Mouse (Mus musculus): ENCODE measurements around the gene Tll1. TPM values are rescaled to one million over a fixed set of nuclear protein-coding genes. Genes with fewer than 3 reads are reported as not detected.

Gene Tll1
- polyA plus RNA-seq (2015; fragmentation: Nextera tagmentation; extraction: Ambion mirVana): 2.2 TPM in 2 replicates

DNA sequence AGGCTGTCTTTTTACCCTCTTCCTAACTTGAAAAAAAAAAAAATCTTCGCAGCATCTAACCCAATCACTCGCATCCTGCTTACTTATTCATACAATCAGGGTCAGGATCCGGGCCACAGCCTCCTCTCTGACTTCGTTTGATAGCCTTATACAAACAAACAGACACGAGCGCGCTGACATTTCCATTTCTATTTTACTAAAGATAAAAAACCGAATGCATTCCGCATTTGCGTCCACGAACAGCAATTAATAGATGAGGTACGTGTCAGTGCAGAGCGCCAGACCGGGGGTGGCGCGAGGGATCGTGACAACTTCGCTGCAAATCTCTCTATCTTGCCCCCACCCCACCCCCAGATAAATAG lies at the start of gene Tll1:
Gene Tll1 (minus strand): TSS at position 248 of the 362 bp plus-strand sequence.
- Histone ChIP-seq H3K4me3 (peak within 1 kb of the TSS; percentile 76), H3K4me1 (replicated peaks) (peaks cover 19% of the 10 kb centered on the region), H3K27ac (replicated peaks) (peak within 1 kb of the TSS; percentile 15), H3K36me3 (no peaks in the 10 kb centered on the region), H3K27me3 (peaks cover 31% of the 10 kb centered on the region), H3K9me3 (no peaks in the 10 kb centered on the region), H3K4me2 (peak within 1 kb of the TSS; percentile 98), H3K9ac (peak within 1 kb of the TSS; percentile 82)
- ATAC-seq (ENCODE audit: low read depth): peak; percentile 34
- under 1% methylated on average over 18 of the region's 18 CpGs for WGBS

DNA sequence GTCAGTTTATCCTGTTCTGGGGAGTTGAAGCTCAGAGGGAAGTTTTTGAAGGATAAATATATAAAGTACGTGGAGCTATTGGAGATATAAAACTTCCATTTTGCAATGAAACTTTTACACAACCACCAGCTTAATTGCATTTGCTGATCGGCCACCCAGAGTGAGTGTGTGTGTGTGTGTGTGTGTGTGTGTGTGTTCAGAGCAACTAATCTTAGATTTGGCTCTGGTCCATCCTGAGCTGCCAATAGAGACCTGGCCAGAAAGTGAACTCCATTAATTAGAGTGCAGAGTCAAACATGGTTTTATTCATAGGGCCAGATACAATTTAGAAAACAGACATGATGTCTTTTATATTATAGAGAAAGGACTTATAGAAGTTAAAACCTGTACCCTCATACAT lies 32.6 kb upstream of the Tll1 start:
- 85% methylated on average over 2 of the region's 2 CpGs for WGBS
- H3K4me3 ChIP-seq: no peak overlapping the region
- H3K36me3 ChIP-seq: no peaks in the 10 kb centered on the region
- H3K4me1 ChIP-seq (replicated peaks): no peaks in the 10 kb centered on the region
- no peaks in the 10 kb centered on the region for H3K9me3 ChIP-seq
- no peak overlapping the region for H3K4me2 ChIP-seq
- no peak for ATAC-seq (ENCODE audit: low read depth)
- no peak overlapping the region for H3K9ac ChIP-seq
- H3K27me3 ChIP-seq: no peaks in the 10 kb centered on the region
- no peak overlapping the region for H3K27ac ChIP-seq (replicated peaks)

DNA sequence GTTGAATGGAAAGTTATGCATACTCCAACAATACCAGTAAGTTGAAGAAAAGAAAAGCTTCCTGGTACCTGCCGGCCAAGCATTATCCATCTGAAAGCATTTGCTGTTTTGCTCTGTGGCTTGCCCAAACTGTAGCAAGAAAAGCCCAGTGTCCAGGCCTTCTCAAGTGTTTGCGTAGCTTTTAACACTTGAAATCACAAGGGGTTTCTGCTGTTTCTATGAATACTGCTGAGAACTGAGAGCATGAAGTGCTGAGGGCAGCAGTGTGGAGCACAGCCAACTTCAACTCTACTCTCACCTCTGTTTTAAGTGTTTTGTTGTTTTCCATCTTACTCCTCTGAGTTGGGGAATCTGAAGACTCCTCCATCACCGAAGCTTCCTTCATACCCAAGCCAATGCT lies 15.5 kb upstream of the Tll1 start:
- H3K4me2 ChIP-seq: no peak overlapping the region
- no peaks in the 10 kb centered on the region for H3K4me1 ChIP-seq (replicated peaks)
- no peaks in the 10 kb centered on the region for H3K27me3 ChIP-seq
- H3K27ac ChIP-seq (replicated peaks): no peak overlapping the region
- no peak for ATAC-seq (ENCODE audit: low read depth)
- H3K36me3 ChIP-seq: no peaks in the 10 kb centered on the region
- H3K9ac ChIP-seq: no peak overlapping the region
- no peak overlapping the region for H3K4me3 ChIP-seq
- H3K9me3 ChIP-seq: no peaks in the 10 kb centered on the region
- WGBS: 93% methylated on average over 3 of the region's 3 CpGs

DNA sequence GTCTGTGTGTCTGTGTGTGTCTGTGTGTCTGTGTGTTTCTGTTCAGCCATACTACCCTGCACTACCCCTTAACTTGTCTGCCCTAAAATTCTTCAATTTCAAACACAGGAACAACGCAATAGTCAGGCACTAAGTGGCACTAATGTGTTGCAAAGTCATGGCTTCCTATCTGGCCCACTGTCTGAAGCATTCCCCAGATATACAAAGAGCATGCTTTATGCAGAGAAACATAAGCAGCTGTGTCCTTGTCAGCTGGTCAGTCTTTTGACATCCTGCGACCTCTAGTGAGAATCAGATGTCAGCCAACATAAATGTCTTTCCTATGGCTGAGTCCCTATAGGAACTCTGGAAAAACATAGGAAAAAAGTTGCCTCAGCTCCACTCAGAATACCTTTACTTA lies 11.6 kb upstream of the Tll1 start:
- H3K27me3 ChIP-seq: no peaks in the 10 kb centered on the region
- no peak for ATAC-seq (ENCODE audit: low read depth)
- H3K4me2 ChIP-seq: no peak overlapping the region
- H3K4me3 ChIP-seq: no peak overlapping the region
- WGBS: 63% methylated on average over 2 of the region's 2 CpGs
- H3K36me3 ChIP-seq: no peaks in the 10 kb centered on the region
- no peaks in the 10 kb centered on the region for H3K9me3 ChIP-seq
- H3K9ac ChIP-seq: no peak overlapping the region
- H3K4me1 ChIP-seq (replicated peaks): peaks cover 7% of the 10 kb centered on the region; the same call in 1 of the 2 replicates
- H3K27ac ChIP-seq (replicated peaks): no peak overlapping the region

DNA sequence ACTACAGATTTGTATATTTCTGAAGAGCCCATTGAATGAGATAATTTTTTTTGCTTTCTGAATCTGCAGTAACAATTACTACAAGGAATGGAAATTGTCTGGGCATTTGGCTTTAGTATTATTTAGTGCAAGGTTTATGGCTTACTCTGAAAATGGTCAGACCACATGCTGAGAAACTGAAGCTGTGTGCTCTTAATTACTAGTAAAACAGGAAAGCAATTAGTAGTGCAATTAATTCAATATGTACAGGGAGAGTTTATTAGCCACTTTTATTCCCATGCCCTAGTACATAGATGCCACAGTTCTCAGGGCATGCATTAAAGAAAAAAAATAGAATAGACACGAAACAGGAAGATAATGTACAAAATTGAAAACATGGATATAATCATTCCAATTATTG lies 10.2 kb upstream of the Tll1 start:
- Histone ChIP-seq H3K9ac (no peak overlapping the region), H3K4me1 (replicated peaks) (peaks cover 7% of the 10 kb centered on the region; the same call in 1 of the 2 replicates), H3K27me3 (no peaks in the 10 kb centered on the region), H3K4me3 (no peak overlapping the region), H3K36me3 (no peaks in the 10 kb centered on the region), H3K9me3 (0 out of 2 replicates have a peak, but pooled peaks cover 4% of the 10 kb centered on the region), H3K4me2 (no peak overlapping the region), H3K27ac (replicated peaks) (no peak overlapping the region)
- WGBS: 70% methylated on average over 1 of the region's 1 CpGs
- peak; percentile 59; the same call in 1 of the 2 replicates for ATAC-seq (ENCODE audit: low read depth)

DNA sequence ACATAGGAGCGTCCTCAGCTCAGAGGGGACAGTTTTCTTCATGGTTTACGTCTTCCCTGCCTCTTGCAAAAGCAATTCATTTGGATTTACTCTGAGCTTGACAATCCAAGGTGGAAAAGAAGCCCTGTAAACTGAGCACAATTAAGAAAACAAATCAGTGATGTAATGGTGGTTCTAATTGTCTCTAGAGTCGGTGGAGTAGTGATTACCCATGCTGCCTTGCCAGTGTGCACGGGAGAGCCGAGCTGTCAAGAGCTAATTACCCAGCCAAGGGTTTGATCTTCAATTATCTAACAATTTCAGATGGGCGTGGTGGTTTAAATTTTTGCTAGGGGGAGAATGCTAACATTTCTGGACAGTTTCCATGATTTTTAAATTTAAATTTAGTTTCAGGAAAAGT lies 9.3 kb upstream of the Tll1 start:
- Histone ChIP-seq H3K9me3 (0 out of 2 replicates have a peak, but pooled peaks cover 4% of the 10 kb centered on the region), H3K4me2 (peak overlapping the region; percentile 14; the same call in 1 of the 2 replicates), H3K27me3 (no peaks in the 10 kb centered on the region), H3K27ac (replicated peaks) (no peak overlapping the region), H3K9ac (no peak overlapping the region), H3K36me3 (no peaks in the 10 kb centered on the region), H3K4me3 (no peak overlapping the region), H3K4me1 (replicated peaks) (peaks cover 7% of the 10 kb centered on the region; the same call in 1 of the 2 replicates)
- peak; percentile 85; the same call in 1 of the 2 replicates for ATAC-seq (ENCODE audit: low read depth)
- 20% methylated on average over 6 of the region's 6 CpGs for WGBS

DNA sequence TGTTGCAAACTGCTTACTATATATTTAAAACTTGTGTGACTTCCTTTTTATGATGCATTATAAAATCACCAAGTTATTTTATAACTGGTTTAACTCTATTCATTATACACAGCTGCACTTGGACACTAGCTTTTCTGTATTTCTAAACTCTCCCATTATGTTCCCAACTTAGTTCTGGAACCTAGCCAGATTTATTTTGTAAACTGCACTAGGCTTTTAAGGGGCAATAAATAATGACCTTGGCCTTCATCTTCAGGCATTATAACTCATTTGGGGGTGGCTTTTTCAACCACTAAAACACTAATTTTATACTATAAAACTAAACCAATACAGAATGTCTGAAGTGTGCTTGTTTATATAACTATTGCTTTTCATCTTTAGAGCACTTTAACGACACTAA lies 8.8 kb upstream of the Tll1 start:
- Histone ChIP-seq H3K9me3 (0 out of 2 replicates have a peak, but pooled peaks cover 4% of the 10 kb centered on the region), H3K9ac (no peak overlapping the region), H3K4me1 (replicated peaks) (peaks cover 7% of the 10 kb centered on the region; the same call in 1 of the 2 replicates), H3K4me3 (no peak overlapping the region), H3K27me3 (no peaks in the 10 kb centered on the region), H3K4me2 (no peak overlapping the region), H3K27ac (replicated peaks) (no peak overlapping the region), H3K36me3 (no peaks in the 10 kb centered on the region)
- no peak for ATAC-seq (ENCODE audit: low read depth)
- 67% methylated on average over 1 of the region's 1 CpGs for WGBS

DNA sequence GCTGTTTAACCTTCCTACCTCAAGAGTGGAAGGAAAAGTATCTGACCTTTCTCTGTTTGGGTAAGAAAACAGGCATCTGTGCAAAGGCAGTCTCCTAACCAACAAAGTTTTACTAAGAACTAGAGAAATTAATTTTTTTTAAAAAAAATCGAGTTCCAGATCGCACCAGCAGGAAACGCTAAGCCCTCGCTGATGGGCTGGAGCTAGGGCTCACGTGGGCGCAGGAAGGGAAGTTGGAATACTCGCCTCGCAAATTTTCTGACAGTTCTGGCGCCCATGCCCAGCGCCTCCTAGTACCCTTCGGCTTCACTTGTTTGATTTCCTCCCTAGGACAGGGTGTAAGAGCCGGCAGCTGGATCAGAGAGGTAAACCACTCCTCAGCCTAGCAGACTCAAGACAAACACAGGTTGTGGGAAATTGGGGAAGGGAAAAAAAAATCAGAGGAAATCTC lies 365 bp upstream of the Tll1 start:
- H3K27ac ChIP-seq (replicated peaks): no peak overlapping the region
- WGBS: under 1% methylated on average over 12 of the region's 12 CpGs
- peak overlapping the region; percentile 82 for H3K9ac ChIP-seq

DNA sequence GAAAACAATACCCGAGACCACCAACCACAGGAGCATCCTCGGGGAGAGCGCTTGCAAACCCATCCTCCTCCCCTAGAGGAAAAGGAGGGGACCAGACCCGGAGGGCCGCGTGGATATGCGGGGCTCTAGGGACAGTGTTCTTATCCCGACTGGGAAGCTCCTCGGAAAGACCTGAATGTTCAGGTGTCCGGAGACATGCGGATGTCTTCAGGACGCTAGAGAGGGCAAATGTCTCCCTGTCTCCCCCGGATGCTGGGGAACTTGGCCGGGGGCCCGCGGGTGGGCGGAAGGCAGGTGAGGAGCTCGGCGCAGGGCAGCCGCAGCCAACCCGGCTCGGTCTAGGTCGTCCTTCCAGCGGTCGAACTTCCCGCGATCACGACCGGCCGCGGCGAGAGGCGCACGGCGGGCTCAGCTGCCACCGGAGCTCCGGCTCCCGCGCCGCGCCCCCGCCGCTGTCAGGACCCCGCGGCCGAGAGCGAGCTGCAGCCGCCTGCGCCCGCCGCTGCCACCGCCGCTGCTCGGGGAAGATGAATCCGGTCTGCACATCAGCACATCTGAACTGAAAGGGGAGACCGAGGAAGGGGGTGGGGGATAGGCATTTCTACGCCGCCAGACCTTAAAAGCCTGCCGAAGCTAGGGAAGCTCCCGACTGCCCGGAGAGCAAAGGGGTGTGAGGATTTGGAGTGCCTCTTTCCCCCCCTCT lies 599 bp downstream of the Tll1 start:
- Histone ChIP-seq H3K36me3 (no peaks in the 10 kb centered on the region), H3K27me3 (peaks cover 31% of the 10 kb centered on the region), H3K9me3 (no peaks in the 10 kb centered on the region), H3K4me2 (peak overlapping the region; percentile 98), H3K4me3 (peak overlapping the region; percentile 76), H3K4me1 (replicated peaks) (peaks cover 19% of the 10 kb centered on the region), H3K9ac (peak overlapping the region; percentile 82), H3K27ac (replicated peaks) (peak overlapping the region; percentile 15)
- WGBS: under 1% methylated on average over 48 of the region's 61 CpGs
- peak; percentile 76 for ATAC-seq (ENCODE audit: low read depth)

More for the DNA sequence above, 365 bp upstream of the Tll1 start:
- peak overlapping the region; percentile 76 for H3K4me3 ChIP-seq
- H3K9me3 ChIP-seq: no peaks in the 10 kb centered on the region
- ATAC-seq (ENCODE audit: low read depth): no peak
- H3K27me3 ChIP-seq: peaks cover 31% of the 10 kb centered on the region
- peaks cover 19% of the 10 kb centered on the region for H3K4me1 ChIP-seq (replicated peaks)
- H3K36me3 ChIP-seq: no peaks in the 10 kb centered on the region
- H3K4me2 ChIP-seq: peak overlapping the region; percentile 98

DNA sequence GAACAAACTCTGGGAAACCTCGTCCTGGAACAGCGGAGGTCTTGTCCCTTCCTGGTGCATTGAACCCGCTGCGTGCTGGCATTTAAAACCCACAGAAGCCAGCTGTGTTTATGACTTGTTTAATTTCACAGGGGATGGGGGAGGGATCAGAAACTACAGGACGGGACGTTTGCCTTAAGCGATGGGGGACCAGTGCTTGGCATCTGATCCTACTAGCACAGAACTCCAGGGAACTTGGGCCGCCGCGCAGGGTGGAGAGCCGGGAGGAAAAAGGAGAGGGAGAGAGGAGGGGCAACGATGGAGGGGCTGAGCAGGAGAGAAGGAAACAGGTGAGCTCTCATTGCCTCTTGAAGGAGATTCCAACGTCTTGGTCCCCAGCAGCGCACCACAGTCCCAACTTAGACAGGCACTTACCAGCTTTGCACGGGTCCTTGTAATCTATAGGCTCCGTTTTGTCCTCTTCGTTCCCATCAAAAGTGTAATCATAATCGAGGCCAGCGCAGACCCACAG lies 1.2 kb downstream of the Tll1 start:
- WGBS: 0% methylated on average over 19 of the region's 19 CpGs
- Histone ChIP-seq H3K4me1 (replicated peaks) (peaks cover 19% of the 10 kb centered on the region), H3K36me3 (no peaks in the 10 kb centered on the region), H3K4me2 (peak overlapping the region; percentile 98), H3K9ac (peak overlapping the region; percentile 82), H3K27ac (replicated peaks) (no peak overlapping the region), H3K9me3 (no peaks in the 10 kb centered on the region), H3K27me3 (peaks cover 31% of the 10 kb centered on the region), H3K4me3 (peak overlapping the region; percentile 76)
- ATAC-seq (ENCODE audit: low read depth): peak; percentile 77

DNA sequence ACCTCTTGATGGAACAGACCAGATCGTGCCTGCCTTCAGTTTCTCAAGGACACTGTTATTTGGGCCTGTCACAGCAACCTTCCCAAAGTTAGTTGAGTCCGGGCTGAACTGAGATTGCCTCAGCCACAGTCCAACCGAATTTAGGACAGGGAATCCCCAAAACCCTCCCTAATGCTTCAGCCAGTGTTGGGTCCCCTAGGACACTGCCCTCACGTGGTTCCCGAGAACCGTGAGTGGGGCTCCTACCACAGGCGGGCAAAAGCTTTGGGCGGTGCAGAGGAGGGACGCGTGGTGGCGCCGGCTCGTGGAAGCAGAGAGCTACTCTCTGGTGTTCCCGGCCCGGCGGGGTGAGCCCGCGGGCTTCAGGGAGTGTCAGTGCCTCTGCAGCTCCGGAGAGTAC lies 1.9 kb downstream of the Tll1 start:
- H3K4me1 ChIP-seq (replicated peaks): peaks cover 19% of the 10 kb centered on the region
- no peak overlapping the region for H3K9ac ChIP-seq
- no peaks in the 10 kb centered on the region for H3K9me3 ChIP-seq
- no peaks in the 10 kb centered on the region for H3K36me3 ChIP-seq
- peak overlapping the region; percentile 98 for H3K4me2 ChIP-seq
- ATAC-seq (ENCODE audit: low read depth): peak; percentile 73
- H3K27me3 ChIP-seq: peaks cover 31% of the 10 kb centered on the region
- 1% methylated on average over 19 of the region's 19 CpGs for WGBS
- H3K4me3 ChIP-seq: peak overlapping the region; percentile 76
- no peak overlapping the region for H3K27ac ChIP-seq (replicated peaks)

DNA sequence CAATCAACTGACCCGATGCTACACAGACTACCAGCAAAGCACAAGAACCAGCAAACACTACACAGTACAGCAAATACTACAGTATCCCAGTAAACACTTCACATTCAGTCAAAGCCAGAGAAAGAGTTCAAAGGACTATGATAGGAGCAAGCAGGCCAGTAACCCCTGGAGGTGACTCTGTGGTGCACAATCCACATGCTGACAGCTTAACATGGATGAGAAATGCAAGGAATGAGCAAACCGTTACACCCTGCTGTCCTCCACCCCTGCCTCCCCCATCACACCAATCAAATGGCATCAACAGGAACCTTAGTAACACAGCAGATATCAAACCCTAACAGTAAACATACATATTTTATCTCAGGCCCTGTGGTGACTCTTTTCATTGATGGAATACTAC lies 7.7 kb downstream of the Tll1 start:
- Histone ChIP-seq H3K4me2 (no peak overlapping the region), H3K9ac (no peak overlapping the region), H3K4me3 (no peak overlapping the region), H3K9me3 (no peaks in the 10 kb centered on the region), H3K4me1 (replicated peaks) (no peaks in the 10 kb centered on the region), H3K27me3 (no peaks in the 10 kb centered on the region; the same call in none of the 2 replicates), H3K27ac (replicated peaks) (no peak overlapping the region), H3K36me3 (no peaks in the 10 kb centered on the region)
- ATAC-seq (ENCODE audit: low read depth): no peak
- WGBS: 88% methylated on average over 2 of the region's 2 CpGs

All from neural tube, embryonic 13.5 days (tissue).